Mouse (Mus musculus) lung, postnatal 0 days (tissue): ENCODE measurements at regions not wholly inside any gene's neighbourhood (a gene's known extent, or its start where the extent isn't known, plus 50 kb on each side); places are given as distances from the start of the nearest gene placed in this dataset.

Experiments used
- ATAC-seq: fragments of 200-750 bp; cut with Nextera tagmentation; 2 replicates; pipeline ENCODE4 v1.8.0; 2017; ENCODE audit warnings: moderate library complexity
- DNase-seq: peaks from one replicate; pipeline ENCODE4 v3.0.0-alpha.2; 2016; ENCODE audit warnings: low spot score
- H3K27ac ChIP-seq: fragments of 300-500 bp; sonication (generic); 2 replicates; pipeline ENCODE4 v1.5.1; 2014; ENCODE audit warnings: antibody characterized with exemption, mild to moderate bottlenecking, low read length, mixed read lengths
- H3K27me3 ChIP-seq: fragments of 300-500 bp; sonication (generic); replicated peaks from 2 replicates; pipeline ENCODE4 v1.6.1; 2014; ENCODE audit warnings: low read length, mixed read lengths; ENCODE audit not compliant: insufficient read depth
- H3K36me3 ChIP-seq: fragments of 300-500 bp; sonication (generic); 2 replicates; pipeline ENCODE4 v1.6.1; 2014; ENCODE audit warnings: low read length, mixed read lengths; ENCODE audit not compliant: insufficient read depth
- H3K4me1 ChIP-seq: fragments of 300-500 bp; sonication (generic); 2 replicates; pipeline ENCODE4 v1.6.1; 2014; ENCODE audit warnings: antibody characterized with exemption, low read depth, low read length, mixed read lengths; ENCODE audit not compliant: insufficient read depth
- H3K4me2 ChIP-seq: fragments of 300-500 bp; sonication (generic); replicated peaks from 2 replicates; pipeline ENCODE4 v1.6.1; 2014; ENCODE audit warnings: low read depth, mild to moderate bottlenecking, low read length, moderate library complexity, mixed read lengths
- H3K4me3 ChIP-seq: fragments of 300-500 bp; sonication (generic); 2 replicates; pipeline ENCODE4 v1.5.1; 2014; ENCODE audit warnings: low read depth, low read length
- H3K9ac ChIP-seq: fragments of 300-500 bp; sonication (generic); replicated peaks from 2 replicates; pipeline ENCODE4 v1.6.1; 2014; ENCODE audit warnings: low read depth, mild to moderate bottlenecking
- H3K9me3 ChIP-seq: fragments of 300-500 bp; sonication (generic); 2 replicates; pipeline ENCODE4 v1.6.1; 2016; ENCODE audit warnings: low read length, mixed read lengths
- CTCF ChIP-seq: IDR thresholded peaks from 2 replicates; pipeline ENCODE4 v1.5.1; 2016; ENCODE audit warnings: antibody characterized with exemption, mild to moderate bottlenecking
- EP300 ChIP-seq: IDR thresholded peaks from 2 replicates; pipeline ENCODE4 v1.6.1; 2016; ENCODE audit warnings: antibody characterized with exemption, mild to moderate bottlenecking, control low read depth
- WGBS: fragments of 180-500 bp; shearing (Covaris S2); extraction: QIAGEN DNeasy Blood & Tissue Kit; methylation state at CpG from one replicate; pipeline ENCODE4 v1.1.7; 2014; 5-methylcytosine and 5-hydroxymethylcytosine counted together

DNA sequence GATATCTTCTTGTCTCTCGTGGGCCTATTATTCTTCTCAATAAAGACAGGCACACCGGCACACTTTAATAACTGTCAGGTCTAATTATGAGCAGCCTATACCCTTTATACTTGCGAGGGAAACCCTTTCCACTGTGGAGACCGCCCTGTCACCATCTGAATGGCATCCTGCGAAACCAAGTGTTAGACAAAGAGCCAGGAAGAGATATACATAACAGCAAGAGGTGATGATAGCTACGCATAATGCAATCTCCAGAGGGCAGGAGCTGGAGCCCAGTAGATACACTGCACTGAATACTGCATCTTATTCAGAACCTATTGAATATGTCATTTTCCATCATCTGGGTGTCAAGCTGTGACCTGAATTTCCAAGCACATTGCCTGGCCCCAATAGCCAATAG lies 187.7 kb downstream of the Kit start:
- no peaks in the 10 kb centered on the region for H3K36me3 ChIP-seq
- 59% methylated on average over 6 of the region's 6 CpGs for WGBS
- no peak for TF ChIP-seq EP300
- no peak for TF ChIP-seq CTCF
- H3K4me1 ChIP-seq: no peaks in the 10 kb centered on the region
- no peak overlapping the region for H3K4me3 ChIP-seq
- no peak for ATAC-seq
- no peaks in the 10 kb centered on the region for H3K9me3 ChIP-seq
- H3K4me2 ChIP-seq: no peak overlapping the region
- H3K27me3 ChIP-seq: no peaks in the 10 kb centered on the region
- H3K9ac ChIP-seq: no peak overlapping the region
- DNase-seq: no peak
- H3K27ac ChIP-seq: no peak overlapping the region

- H3K36me3 ChIP-seq: no peaks in the 10 kb centered on the region
- DNase-seq: peak; percentile 7
- H3K27me3 ChIP-seq: no peaks in the 10 kb centered on the region
- H3K4me2 ChIP-seq: no peak overlapping the region
- ATAC-seq: peak; percentile 40; the same call in 1 of the 2 replicates
- WGBS: 59% methylated on average over 10 of the region's 11 CpGs
- H3K9ac ChIP-seq: no peak overlapping the region
- no peaks in the 10 kb centered on the region for H3K9me3 ChIP-seq
- H3K27ac ChIP-seq: no peak overlapping the region
- TF ChIP-seq CTCF: no peak
- TF ChIP-seq EP300: peak; percentile 53
- no peak overlapping the region for H3K4me3 ChIP-seq
- no peaks in the 10 kb centered on the region for H3K4me1 ChIP-seq
These were observed 187.0 kb downstream of the Kit start for GRCm38 (mm10) chr5:75761459-75762310.

GRCm38 (mm10) chr5:75756168-75756567 lies 181.5 kb downstream of the Kit start:
- H3K4me1 ChIP-seq: peaks cover 3% of the 10 kb centered on the region; the same call in 1 of the 2 replicates
- H3K27ac ChIP-seq: no peak overlapping the region
- WGBS: 47% methylated on average over 7 of the region's 7 CpGs
- TF ChIP-seq EP300: no peak
- TF ChIP-seq CTCF: no peak
- H3K27me3 ChIP-seq: no peaks in the 10 kb centered on the region
- H3K9me3 ChIP-seq: no peaks in the 10 kb centered on the region
- no peak for ATAC-seq
- H3K4me2 ChIP-seq: no peak overlapping the region
- H3K4me3 ChIP-seq: no peak overlapping the region
- H3K36me3 ChIP-seq: no peaks in the 10 kb centered on the region
- no peak overlapping the region for H3K9ac ChIP-seq
- no peak for DNase-seq

DNA sequence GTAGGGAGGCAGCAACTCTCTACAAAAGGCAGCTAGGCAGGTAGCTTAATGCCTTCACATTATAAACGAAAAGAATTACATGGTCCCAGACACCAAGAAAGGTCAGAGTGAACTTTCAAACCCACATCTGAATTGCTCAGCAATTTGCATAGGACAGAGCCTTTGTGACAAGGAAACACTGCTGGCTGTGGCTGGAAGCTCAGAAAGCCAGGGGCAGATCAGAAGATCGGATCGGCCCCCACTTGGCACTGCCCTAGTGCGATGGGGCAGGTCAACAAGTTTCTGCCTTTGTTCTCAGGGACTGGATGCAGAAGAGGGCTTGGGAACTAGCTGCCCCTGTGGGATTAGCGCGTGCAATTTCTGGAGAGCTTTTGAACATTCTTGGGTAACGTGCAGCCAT lies 179.6 kb downstream of the Kit start:
- DNase-seq (no peak), ATAC-seq (no peak)
- Histone ChIP-seq H3K4me3 (no peak overlapping the region), H3K9me3 (no peaks in the 10 kb centered on the region), H3K4me1 (peaks cover 3% of the 10 kb centered on the region; the same call in 1 of the 2 replicates), H3K27me3 (no peaks in the 10 kb centered on the region), H3K9ac (no peak overlapping the region), H3K36me3 (no peaks in the 10 kb centered on the region), H3K27ac (no peak overlapping the region), H3K4me2 (no peak overlapping the region)
- TF ChIP-seq EP300 (no peak), CTCF (no peak)
- WGBS: 43% methylated on average over 7 of the region's 7 CpGs

DNA sequence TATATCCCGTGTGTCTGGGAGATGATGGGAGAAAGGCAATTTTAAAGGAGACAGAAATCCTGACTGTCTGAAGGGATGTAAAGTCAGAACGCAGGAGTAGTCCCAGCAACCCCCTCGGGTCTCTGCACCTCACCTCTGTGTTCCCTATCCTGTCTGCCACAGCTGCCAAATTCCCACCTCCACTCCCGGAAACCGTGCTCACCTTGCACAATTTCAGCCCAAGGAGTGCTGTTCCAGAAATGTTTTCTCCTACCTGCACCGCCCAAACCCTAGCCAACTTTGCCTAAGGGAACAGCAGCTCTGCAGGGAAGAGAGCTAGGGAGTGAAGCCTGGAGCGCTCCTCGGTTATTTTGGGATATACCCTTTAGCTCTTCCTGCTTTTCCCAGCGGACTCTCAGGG lies 170.6 kb downstream of the Kit start:
- no peak for ATAC-seq

DNA sequence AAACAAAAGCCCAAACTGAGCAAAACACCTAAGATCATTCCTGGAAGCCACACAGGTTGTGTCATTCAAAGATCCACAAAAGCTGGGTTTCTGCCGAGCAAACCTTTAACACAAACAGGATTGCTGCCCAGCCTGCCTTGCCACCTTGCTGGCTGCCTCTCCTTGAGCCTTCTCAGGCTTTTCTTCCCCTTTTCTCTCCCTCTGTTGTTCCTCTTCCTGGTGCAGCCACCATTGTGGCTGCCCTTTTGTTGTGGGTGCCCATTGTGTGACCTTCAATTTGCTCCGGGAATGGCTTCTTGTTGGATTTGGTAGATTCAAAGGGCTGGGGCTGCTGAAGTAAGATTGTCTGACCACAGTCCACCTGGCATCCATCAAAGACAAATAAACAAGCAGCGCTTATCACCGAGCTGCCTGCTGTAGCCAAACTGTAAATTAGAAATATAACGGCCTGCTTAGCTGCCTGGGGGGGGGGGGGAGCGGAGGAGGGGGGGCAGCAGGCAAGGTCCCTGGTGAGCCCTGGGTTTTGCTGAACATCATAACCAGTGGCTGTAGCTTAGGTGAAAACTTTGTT lies 169.8 kb downstream of the Kit start:
- Histone ChIP-seq H3K4me1 (no peaks in the 10 kb centered on the region), H3K4me3 (no peak overlapping the region), H3K27ac (no peak overlapping the region), H3K9me3 (no peaks in the 10 kb centered on the region), H3K4me2 (no peak overlapping the region), H3K9ac (no peak overlapping the region), H3K36me3 (no peaks in the 10 kb centered on the region), H3K27me3 (no peaks in the 10 kb centered on the region)
- 18% methylated on average over 5 of the region's 6 CpGs for WGBS
- no peak for TF ChIP-seq EP300
- no peak for TF ChIP-seq CTCF
- ATAC-seq (no peak), DNase-seq (no peak)

More for the DNA sequence above, 170.6 kb downstream of the Kit start:
- DNase-seq: no peak
- no peaks in the 10 kb centered on the region for H3K9me3 ChIP-seq
- no peak overlapping the region for H3K9ac ChIP-seq
- no peaks in the 10 kb centered on the region for H3K4me1 ChIP-seq
- H3K4me2 ChIP-seq: no peak overlapping the region
- H3K27me3 ChIP-seq: no peaks in the 10 kb centered on the region
- 65% methylated on average over 9 of the region's 9 CpGs for WGBS
- no peak overlapping the region for H3K27ac ChIP-seq
- TF ChIP-seq EP300 (no peak), CTCF (no peak)
- H3K4me3 ChIP-seq: no peak overlapping the region
- H3K36me3 ChIP-seq: no peaks in the 10 kb centered on the region
